Mouse (Mus musculus): Measurements from ENCODE around the gene Olfr1212. TPM values are rescaled to one million over a fixed set of nuclear protein-coding genes. Genes with fewer than 3 reads are reported as not detected.

Olfr1212 gene
- not detected in 2 replicates for polyA plus RNA-seq (2012; ENCODE audit: insufficient read depth, low replicate concordance)

DNA sequence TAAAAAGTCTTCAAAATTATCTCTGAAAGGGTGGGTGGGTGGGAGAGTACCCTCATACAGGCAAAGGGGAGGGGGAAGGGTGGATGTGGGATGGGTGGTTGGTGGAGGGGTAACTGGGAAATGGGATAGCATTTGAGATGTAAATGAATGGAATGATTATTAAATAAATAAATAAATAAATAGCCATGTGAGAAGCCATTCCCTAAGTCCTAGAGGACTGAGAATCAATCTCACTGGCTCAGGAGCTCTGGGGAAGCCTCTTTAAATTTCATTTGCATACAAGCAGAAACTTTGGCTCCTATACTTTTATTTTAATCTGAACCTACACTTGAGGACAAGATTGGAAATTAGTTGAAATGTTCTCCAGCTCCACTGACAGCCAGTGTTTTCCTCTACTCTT is at the start of gene Olfr1212:
Gene Olfr1212, plus strand, starts transcription at position 301 of the 400 bp plus-strand sequence.
- H3K4me1 ChIP-seq, result no peaks in the 10 kb centered on the region
- no peak within 1 kb of the TSS for H3K4me3 ChIP-seq (replicated peaks)
- no peaks in the 10 kb centered on the region for H3K9me3 ChIP-seq
- H3K36me3 ChIP-seq (replicated peaks; ENCODE audit: low read length), result no peaks in the 10 kb centered on the region
- no peak for TF ChIP-seq GATA1 (IDR thresholded peaks at IDR 0.05; ENCODE audit: borderline replicate concordance, low read length)
- TF ChIP-seq FLI1 (IDR thresholded peaks at IDR 0.05; ENCODE audit: low read length), result no peak
- H3K27me3 ChIP-seq (replicated peaks), result no peaks in the 10 kb centered on the region

GRCm38 (mm10) chr2:88915057-88915456 is 38.7 kb upstream of the Olfr1212 start, which contains the start of gene Olfr1209:
Gene Olfr1209, minus strand, starts transcription at chr2:88915157.
- Histone ChIP-seq H3K4me3 (replicated peaks) (no peak within 1 kb of the TSS), H3K36me3 (replicated peaks; ENCODE audit: low read length) (no peaks in the 10 kb centered on the region), H3K27me3 (replicated peaks) (no peaks in the 10 kb centered on the region), H3K4me1 (no peaks in the 10 kb centered on the region), H3K9me3 (no peaks in the 10 kb centered on the region)
- TF ChIP-seq GATA1 (IDR thresholded peaks at IDR 0.05; ENCODE audit: borderline replicate concordance, low read length) (no peak), FLI1 (IDR thresholded peaks at IDR 0.05; ENCODE audit: low read length) (no peak)

- Histone ChIP-seq H3K9me3 (no peaks in the 10 kb centered on the region), H3K27me3 (replicated peaks) (no peaks in the 10 kb centered on the region), H3K4me1 (no peaks in the 10 kb centered on the region), H3K4me3 (replicated peaks) (no peak within 1 kb of the TSS), H3K36me3 (replicated peaks; ENCODE audit: low read length) (no peaks in the 10 kb centered on the region)
- no peak for TF ChIP-seq FLI1 (IDR thresholded peaks at IDR 0.05; ENCODE audit: low read length)
- TF ChIP-seq GATA1 (IDR thresholded peaks at IDR 0.05; ENCODE audit: borderline replicate concordance, low read length), result no peak
Measured at GRCm38 (mm10) chr2:88938011-88938410, 15.8 kb upstream of the Olfr1212 start, which contains the start of gene Olfr1211. Gene Olfr1211, minus strand, starts transcription at chr2:88938111.

GRCm38 (mm10) chr2:88980181-88980580 is 26.4 kb downstream of the Olfr1212 start, which contains the start of gene Gm13762:
Gene Gm13762, minus strand, starts transcription at chr2:88980281.
- Histone ChIP-seq H3K27me3 (replicated peaks) (no peaks in the 10 kb centered on the region), H3K9me3 (no peaks in the 10 kb centered on the region)
- TF ChIP-seq FLI1 (IDR thresholded peaks at IDR 0.05; ENCODE audit: low read length) (no peak), GATA1 (IDR thresholded peaks at IDR 0.05; ENCODE audit: borderline replicate concordance, low read length) (no peak)

DNA sequence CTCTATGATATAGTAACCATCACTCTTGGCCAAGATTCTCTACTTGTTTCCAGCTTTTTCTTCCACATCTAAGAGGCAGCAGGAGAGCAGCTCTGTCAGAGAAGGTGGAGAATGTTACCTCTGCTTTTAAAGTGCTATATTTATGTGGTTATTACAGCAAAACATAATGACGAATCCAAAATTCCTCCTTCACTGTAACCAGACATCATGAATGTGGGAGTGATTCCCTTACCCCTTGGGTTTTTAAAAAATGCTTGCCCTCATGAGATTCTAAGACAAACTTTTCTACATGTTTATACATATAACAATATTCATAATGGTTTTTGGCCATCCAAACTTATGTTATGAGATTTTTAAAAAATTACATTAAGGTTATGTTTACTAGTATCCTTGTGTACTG is 38.8 kb downstream of the Olfr1212 start, which contains the start of gene Olfr1214:
Gene Olfr1214, minus strand, starts transcription at position 101 of the 400 bp plus-strand sequence.
- Histone ChIP-seq H3K4me3 (replicated peaks) (no peak within 1 kb of the TSS), H3K9me3 (no peaks in the 10 kb centered on the region), H3K4me1 (no peaks in the 10 kb centered on the region), H3K36me3 (replicated peaks; ENCODE audit: low read length) (no peaks in the 10 kb centered on the region), H3K27me3 (replicated peaks) (no peaks in the 10 kb centered on the region)
- TF ChIP-seq GATA1 (IDR thresholded peaks at IDR 0.05; ENCODE audit: borderline replicate concordance, low read length), result no peak
- no peak for TF ChIP-seq FLI1 (IDR thresholded peaks at IDR 0.05; ENCODE audit: low read length)

More at GRCm38 (mm10) chr2:88980181-88980580, 26.4 kb downstream of the Olfr1212 start, which contains the start of gene Gm13762:
- no peak within 1 kb of the TSS for H3K4me3 ChIP-seq (replicated peaks)
- no peaks in the 10 kb centered on the region for H3K36me3 ChIP-seq (replicated peaks; ENCODE audit: low read length)
- no peaks in the 10 kb centered on the region for H3K4me1 ChIP-seq

DNA sequence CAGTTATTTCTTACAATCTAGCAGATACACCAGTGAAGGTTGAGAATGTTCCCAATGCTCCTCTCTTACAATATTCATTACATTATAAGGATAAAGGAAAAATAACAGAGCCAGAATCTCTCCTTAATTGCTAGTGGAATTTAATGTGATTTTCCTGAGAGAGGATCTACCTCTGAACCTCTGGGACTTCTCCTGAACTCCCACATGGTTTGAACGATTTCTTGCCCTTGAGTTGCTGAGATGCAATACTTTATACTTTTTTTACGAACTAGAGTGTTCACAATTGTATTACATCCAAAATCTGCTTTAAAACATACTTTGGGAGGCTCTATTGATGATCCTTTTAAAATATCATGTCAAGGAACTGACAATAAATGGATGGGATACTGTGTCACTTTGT is 53.1 kb downstream of the Olfr1212 start, which contains the start of gene Olfr1215:
Gene Olfr1215, minus strand, starts transcription at position 101 of the 400 bp plus-strand sequence.
- no peaks in the 10 kb centered on the region for H3K36me3 ChIP-seq (replicated peaks; ENCODE audit: low read length)
- no peaks in the 10 kb centered on the region for H3K27me3 ChIP-seq (replicated peaks)
- no peaks in the 10 kb centered on the region for H3K9me3 ChIP-seq
- TF ChIP-seq FLI1 (IDR thresholded peaks at IDR 0.05; ENCODE audit: low read length) (no peak), GATA1 (IDR thresholded peaks at IDR 0.05; ENCODE audit: borderline replicate concordance, low read length) (no peak)
- H3K4me1 ChIP-seq, result no peaks in the 10 kb centered on the region
- H3K4me3 ChIP-seq (replicated peaks), result no peak within 1 kb of the TSS

Other genes starting within 250 kb of the Olfr1212 start
- gene Olfr1196, start 249.4 kb upstream of the Olfr1212 start, polyA plus RNA-seq (2012; ENCODE audit: insufficient read depth, low replicate concordance), result not detected in 2 replicates
- gene Olfr1197, start 221.6 kb upstream of the Olfr1212 start, polyA plus RNA-seq (2012; ENCODE audit: insufficient read depth, low replicate concordance), result not detected in 2 replicates
- not detected in 2 replicates for gene Olfr1198, start 202.6 kb upstream of the Olfr1212 start, polyA plus RNA-seq (2012; ENCODE audit: insufficient read depth, low replicate concordance)
- not detected in 2 replicates for gene Olfr1199, start 193.5 kb upstream of the Olfr1212 start, polyA plus RNA-seq (2012; ENCODE audit: insufficient read depth, low replicate concordance)
- not detected in 2 replicates for gene Olfr1200, start 183.5 kb upstream of the Olfr1212 start, polyA plus RNA-seq (2012; ENCODE audit: insufficient read depth, low replicate concordance)
- not detected in 2 replicates for gene Olfr1201, start 160.9 kb upstream of the Olfr1212 start, polyA plus RNA-seq (2012; ENCODE audit: insufficient read depth, low replicate concordance)
- gene Olfr1202, start 139.5 kb upstream of the Olfr1212 start, polyA plus RNA-seq (2012; ENCODE audit: insufficient read depth, low replicate concordance), result 0.12 TPM in 1 of 2 replicates, not detected in the other
- not detected in 2 replicates for gene Olfr1205, start 124.2 kb upstream of the Olfr1212 start, polyA plus RNA-seq (2012; ENCODE audit: insufficient read depth, low replicate concordance)
- not detected in 2 replicates for gene Olfr1204, start 104.7 kb upstream of the Olfr1212 start, polyA plus RNA-seq (2012; ENCODE audit: insufficient read depth, low replicate concordance)
- not detected in 2 replicates for gene Olfr1206, start 90.7 kb upstream of the Olfr1212 start, polyA plus RNA-seq (2012; ENCODE audit: insufficient read depth, low replicate concordance)
- gene Olfr1208, start 51.7 kb upstream of the Olfr1212 start, polyA plus RNA-seq (2012; ENCODE audit: insufficient read depth, low replicate concordance), result not detected in 2 replicates
- not detected in 2 replicates for gene Olfr1209, start 38.8 kb upstream of the Olfr1212 start, polyA plus RNA-seq (2012; ENCODE audit: insufficient read depth, low replicate concordance)
- not detected in 2 replicates for gene Olfr1211, start 15.9 kb upstream of the Olfr1212 start, polyA plus RNA-seq (2012; ENCODE audit: insufficient read depth, low replicate concordance)
- gene Gm13762, start 26.3 kb downstream of the Olfr1212 start, polyA plus RNA-seq (2012; ENCODE audit: insufficient read depth, low replicate concordance), result not detected in 2 replicates
- gene Olfr1214, start 38.7 kb downstream of the Olfr1212 start, polyA plus RNA-seq (2012; ENCODE audit: insufficient read depth, low replicate concordance), result not detected in 2 replicates
- not detected in 2 replicates for gene Olfr1215, start 53.0 kb downstream of the Olfr1212 start, polyA plus RNA-seq (2012; ENCODE audit: insufficient read depth, low replicate concordance)
- gene Olfr1216, start 64.4 kb downstream of the Olfr1212 start, polyA plus RNA-seq (2012; ENCODE audit: insufficient read depth, low replicate concordance), result not detected in 2 replicates
- not detected in 2 replicates for gene Olfr1217, start 78.1 kb downstream of the Olfr1212 start, polyA plus RNA-seq (2012; ENCODE audit: insufficient read depth, low replicate concordance)
- not detected in 2 replicates for gene Olfr1218, start 107.2 kb downstream of the Olfr1212 start, polyA plus RNA-seq (2012; ENCODE audit: insufficient read depth, low replicate concordance)
- gene Olfr1219, start 129.5 kb downstream of the Olfr1212 start, polyA plus RNA-seq (2012; ENCODE audit: insufficient read depth, low replicate concordance), result not detected in 2 replicates
- not detected in 2 replicates for gene Olfr1220, start 152.9 kb downstream of the Olfr1212 start, polyA plus RNA-seq (2012; ENCODE audit: insufficient read depth, low replicate concordance)
- not detected in 2 replicates for gene Olfr1221, start 163.3 kb downstream of the Olfr1212 start, polyA plus RNA-seq (2012; ENCODE audit: insufficient read depth, low replicate concordance)
- gene Olfr1222, start 179.1 kb downstream of the Olfr1212 start, polyA plus RNA-seq (2012; ENCODE audit: insufficient read depth, low replicate concordance), result not detected in 2 replicates
- gene Olfr1223, start 197.6 kb downstream of the Olfr1212 start, polyA plus RNA-seq (2012; ENCODE audit: insufficient read depth, low replicate concordance), result not detected in 2 replicates
- not detected in 2 replicates for gene Olfr1224-ps1, start 210.1 kb downstream of the Olfr1212 start, polyA plus RNA-seq (2012; ENCODE audit: insufficient read depth, low replicate concordance)
- gene Olfr1225, start 220.7 kb downstream of the Olfr1212 start, polyA plus RNA-seq (2012; ENCODE audit: insufficient read depth, low replicate concordance), result not detected in 2 replicates
- gene Olfr1226, start 246.1 kb downstream of the Olfr1212 start, polyA plus RNA-seq (2012; ENCODE audit: insufficient read depth, low replicate concordance), result not detected in 2 replicates